Mouse (Mus musculus) kidney, adult 2 months (tissue): ENCODE results near the gene Ctns.

Experiments used
- CTCF ChIP-seq: fragments of 200-500 bp; conservative IDR thresholded peaks from 2 replicates; pipeline ENCODE4 v1.5.1; 2011; ENCODE audit warnings: low read depth, mild to moderate bottlenecking, control low read depth, low read length, moderate library complexity, mixed read lengths; ENCODE audit not compliant: insufficient read depth, insufficient read length
- POLR2A ChIP-seq: fragments of 200-500 bp; IDR thresholded peaks from one replicate; pipeline ENCODE4 v1.6.1; 2011; ENCODE audit warnings: low read depth, low read length, control low read depth

DNA sequence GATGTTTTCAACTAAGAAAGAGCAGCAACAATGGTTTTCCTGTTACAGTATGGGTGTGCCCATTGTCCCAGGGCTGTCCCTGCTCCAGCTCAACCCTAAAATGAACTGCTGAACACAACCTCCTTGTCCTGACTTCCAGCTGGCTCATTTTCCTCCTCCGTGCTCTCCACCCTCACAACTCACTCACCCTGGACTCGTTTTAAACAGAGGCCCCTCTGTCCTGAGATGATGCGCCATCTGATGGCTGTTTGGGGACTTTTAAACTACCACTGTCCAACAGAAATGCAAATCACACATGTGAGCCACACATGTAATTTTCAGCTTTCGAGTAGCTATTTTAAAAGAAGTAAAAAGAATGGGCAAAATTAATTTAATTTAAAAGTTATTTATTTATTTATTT lies 2.8 kb upstream of the Ctns start:
- TF ChIP-seq CTCF, result no peak
- no peak for TF ChIP-seq POLR2A
